Mouse (Mus musculus) activated CD4-positive, CD25-positive, alpha-beta regulatory T cell, adult 4 months (primary cell): ENCODE measurements at regions not wholly inside any gene's neighbourhood (a gene's known extent, or its start where the extent isn't known, plus 50 kb on each side); places are given as distances from the start of the nearest gene placed in this dataset.

ENCODE experiments used
- ATAC-seq: one replicate; pipeline ENCODE4 v1.8.0; 2017

GRCm38 (mm10) chr3:39062415-39062814, 175.7 kb downstream of the Fat4 start:
- ATAC-seq: no peak

- ATAC-seq: no peak
Measured at GRCm38 (mm10) chr3:39065457-39065856, 178.7 kb downstream of the Fat4 start.

- ATAC-seq: no peak
Measured at GRCm38 (mm10) chr3:39069011-39069410, 182.3 kb downstream of the Fat4 start.

- ATAC-seq: no peak
Measured at GRCm38 (mm10) chr3:39082678-39083270, 196.0 kb downstream of the Fat4 start.

- ATAC-seq: no peak
Measured at GRCm38 (mm10) chr3:39088948-39089347, 202.2 kb downstream of the Fat4 start.

GRCm38 (mm10) chr3:39102324-39102723, 215.6 kb downstream of the Fat4 start:
- no peak for ATAC-seq

GRCm38 (mm10) chr3:39109756-39110392, 223.1 kb downstream of the Fat4 start:
- ATAC-seq: no peak

GRCm38 (mm10) chr3:39114056-39114455, 227.3 kb downstream of the Fat4 start:
- ATAC-seq: no peak

GRCm38 (mm10) chr3:39114826-39115225, 228.1 kb downstream of the Fat4 start:
- ATAC-seq: no peak

GRCm38 (mm10) chr3:39115441-39115840, 228.7 kb downstream of the Fat4 start:
- ATAC-seq: no peak

- no peak for ATAC-seq
Measured at GRCm38 (mm10) chr3:39122250-39122649, 235.5 kb downstream of the Fat4 start.

- no peak for ATAC-seq
Measured at GRCm38 (mm10) chr3:39130532-39130931, 243.8 kb downstream of the Fat4 start.

GRCm38 (mm10) chr3:39165006-39165667, 278.4 kb downstream of the Fat4 start:
- no peak for ATAC-seq

- no peak for ATAC-seq
Measured at GRCm38 (mm10) chr3:39182646-39183045, 295.9 kb downstream of the Fat4 start.

GRCm38 (mm10) chr3:39195102-39195501, 308.4 kb downstream of the Fat4 start:
- no peak for ATAC-seq

GRCm38 (mm10) chr3:39202662-39203061, 315.9 kb downstream of the Fat4 start:
- ATAC-seq: no peak

GRCm38 (mm10) chr3:39208651-39209050, 321.9 kb downstream of the Fat4 start:
- no peak for ATAC-seq

GRCm38 (mm10) chr3:39209382-39210165, 322.8 kb downstream of the Fat4 start:
- no peak for ATAC-seq

GRCm38 (mm10) chr3:39211670-39212069, 324.9 kb downstream of the Fat4 start:
- no peak for ATAC-seq

GRCm38 (mm10) chr3:39220011-39220706, 333.4 kb downstream of the Fat4 start:
- no peak for ATAC-seq

- no peak for ATAC-seq
Measured at GRCm38 (mm10) chr3:39220707-39221034, 333.9 kb downstream of the Fat4 start.

- ATAC-seq: no peak
Measured at GRCm38 (mm10) chr3:39222059-39222458, 335.3 kb downstream of the Fat4 start.

- no peak for ATAC-seq
Measured at GRCm38 (mm10) chr3:39234921-39235320, 348.2 kb downstream of the Fat4 start.
